Mouse (Mus musculus) testis, adult 2 months (tissue): ENCODE data around the gene Gosr2.

Experiments used
- CTCF ChIP-seq: fragments of 200-500 bp; IDR thresholded peaks from 2 replicates; pipeline ENCODE4 v1.5.1; 2012; ENCODE audit warnings: low read depth, mild to moderate bottlenecking, inconsistent platforms, low read length, moderate library complexity; ENCODE audit not compliant: control insufficient read depth, insufficient read depth, insufficient replicate concordance
- POLR2A ChIP-seq: fragments of 200-500 bp; IDR thresholded peaks from 2 replicates; pipeline ENCODE4 v1.6.1; 2012; ENCODE audit warnings: low read depth, mild to moderate bottlenecking, inconsistent platforms, low read length, moderate library complexity; ENCODE audit not compliant: control insufficient read depth

DNA sequence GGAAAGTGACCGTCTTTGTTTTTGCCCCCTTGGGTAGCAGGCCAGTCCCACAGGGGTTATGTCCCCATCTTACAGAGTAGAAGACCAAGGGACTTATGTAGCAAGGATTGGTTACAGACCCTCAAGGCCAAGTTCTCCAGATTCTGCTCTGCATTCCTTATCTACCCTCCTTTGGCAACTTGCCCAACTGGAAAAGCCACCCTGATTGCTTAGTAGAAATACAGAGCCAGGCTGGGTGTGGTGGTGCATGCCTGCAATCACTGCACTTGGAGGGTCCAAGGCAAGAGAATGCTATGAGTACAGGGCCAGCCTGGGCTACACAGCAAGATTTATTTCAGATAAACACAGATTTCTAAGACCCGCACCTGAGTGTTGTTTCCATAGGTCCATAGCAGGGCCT, 36.3 kb upstream of the Gosr2 start:
- TF ChIP-seq CTCF (no peak), POLR2A (no peak)
